Mouse (Mus musculus): ENCODE results near the gene Fam131a.

The Fam131a gene

DNA sequence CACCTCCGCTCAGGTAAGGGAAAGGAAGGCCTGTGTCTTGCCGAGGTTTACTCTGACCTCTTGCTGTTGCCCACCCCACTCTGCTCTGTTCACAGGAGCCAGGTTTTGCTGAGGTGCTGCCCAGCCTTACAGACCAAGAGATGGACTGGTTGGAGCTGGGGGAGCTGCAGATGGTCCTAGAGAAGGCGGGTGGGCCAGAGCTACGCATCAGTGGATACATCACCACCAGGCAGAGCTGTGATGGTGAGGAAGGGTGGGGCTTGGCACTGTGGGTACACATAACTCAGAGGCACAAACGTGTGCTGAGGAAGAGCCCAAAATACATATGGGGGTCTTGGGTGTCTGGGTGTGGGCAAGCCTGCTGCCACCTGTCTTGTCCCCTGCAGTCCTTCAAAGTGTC is 42.6 kb downstream of the Fam131a start:
- no peak for ATAC-seq (ENCODE audit: insufficient number of reproducible peaks, low FRiP score, low TSS enrichment)

DNA sequence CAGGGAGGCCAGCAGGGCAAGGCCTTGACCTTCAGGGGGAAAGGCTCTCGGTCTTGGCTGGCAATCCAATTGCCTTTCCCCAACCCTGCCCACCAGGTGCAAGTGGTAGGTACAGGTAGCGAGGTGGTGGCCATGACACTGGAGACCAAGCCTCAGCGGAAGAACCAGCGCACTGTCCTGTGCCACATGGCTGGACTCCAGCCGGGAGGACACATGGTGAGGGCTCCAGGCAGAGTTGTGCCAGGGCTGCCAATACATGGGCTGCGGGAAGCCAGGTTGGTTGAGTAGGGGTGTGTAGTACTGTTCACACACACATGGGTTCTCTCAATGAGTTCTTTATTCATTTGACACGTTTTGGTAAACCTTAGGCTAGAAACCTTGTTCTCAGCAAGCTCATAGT is 43.1 kb downstream of the Fam131a start:
- no peak for ATAC-seq (ENCODE audit: insufficient number of reproducible peaks, low FRiP score, low TSS enrichment)

DNA sequence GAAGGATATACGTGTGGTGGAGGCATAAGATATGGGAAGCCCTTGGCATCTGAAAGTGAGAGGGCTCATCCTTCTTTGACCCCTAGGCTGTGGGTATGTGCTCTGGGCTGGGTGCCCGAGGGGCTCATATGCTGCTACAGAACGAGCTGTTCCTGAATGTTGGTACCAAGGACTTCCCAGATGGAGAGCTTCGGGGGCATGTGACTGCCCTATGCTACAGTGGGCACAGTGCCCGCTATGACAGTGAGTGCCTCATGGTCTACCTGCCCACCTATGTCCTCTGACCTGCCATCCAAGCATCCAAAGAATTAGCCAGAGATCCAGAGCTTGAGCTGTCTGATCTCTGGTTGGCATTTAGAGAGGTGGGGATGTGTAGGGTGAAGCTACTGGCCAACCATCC is 43.8 kb downstream of the Fam131a start:
- no peak for ATAC-seq (ENCODE audit: insufficient number of reproducible peaks, low FRiP score, low TSS enrichment)

DNA sequence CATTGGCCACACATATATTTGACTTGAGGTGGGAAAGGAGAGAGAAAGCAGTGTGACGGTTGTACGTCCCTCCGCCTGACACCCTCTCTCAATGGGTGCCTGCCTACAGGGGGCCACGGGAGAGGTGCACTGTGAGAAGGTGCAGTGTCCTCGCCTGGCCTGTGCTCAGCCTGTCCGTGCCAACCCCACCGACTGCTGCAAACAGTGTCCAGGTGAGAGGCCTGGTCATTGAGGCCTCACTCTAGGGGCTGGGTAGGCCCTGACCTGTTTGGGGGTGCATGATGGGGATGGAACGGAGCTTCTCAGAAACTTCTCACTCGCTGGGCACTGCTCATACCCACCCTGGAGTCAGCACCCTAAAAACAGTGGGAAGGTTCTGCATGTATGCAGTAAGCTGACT is 46.8 kb downstream of the Fam131a start:
- ATAC-seq (ENCODE audit: insufficient number of reproducible peaks, low FRiP score, low TSS enrichment) = no peak

DNA sequence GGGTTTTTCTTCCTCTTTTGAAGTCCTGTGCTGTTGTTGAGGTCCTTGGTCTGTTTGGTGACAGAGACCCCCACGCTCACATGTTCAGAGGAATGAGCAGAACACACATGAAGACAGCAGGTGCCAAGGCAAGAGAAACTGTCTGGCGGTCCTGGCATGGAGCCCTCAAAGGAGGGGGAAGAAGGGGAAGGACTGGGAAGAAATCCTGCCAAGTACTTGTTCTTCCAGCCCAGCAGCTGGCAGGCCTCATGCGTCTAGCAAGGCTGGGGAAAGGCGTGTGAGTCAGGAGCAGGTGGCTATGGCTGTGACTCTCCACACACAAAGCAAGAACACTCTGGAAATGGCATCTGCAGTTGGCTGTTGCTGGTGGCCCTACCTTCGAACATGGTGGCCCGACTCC is 53.6 kb downstream of the Fam131a start:
- ATAC-seq (ENCODE audit: insufficient number of reproducible peaks, low FRiP score, low TSS enrichment) = no peak

DNA sequence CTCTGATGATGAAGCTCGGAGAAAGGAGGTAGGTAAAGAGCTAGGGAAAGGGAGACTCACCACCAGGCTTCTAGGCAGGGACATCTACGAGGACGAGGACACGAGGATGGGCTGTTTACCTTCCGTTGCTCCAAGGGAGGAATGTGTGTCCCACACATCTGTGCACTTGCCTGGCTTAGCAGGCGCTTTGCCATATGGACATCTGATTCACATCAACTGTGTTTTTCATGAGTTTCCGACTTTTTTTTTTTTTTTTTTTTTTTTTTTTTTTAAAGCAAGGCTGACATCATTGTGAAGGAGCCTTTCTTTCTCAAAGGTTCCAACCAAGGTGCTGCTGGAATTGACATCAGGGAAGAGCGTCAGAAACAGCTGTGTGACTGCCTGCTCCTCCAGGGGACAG is 57.5 kb downstream of the Fam131a start:
- no peak for ATAC-seq (ENCODE audit: insufficient number of reproducible peaks, low FRiP score, low TSS enrichment)
